Mouse (Mus musculus): ENCODE data around the gene Wnt3.

Gene Wnt3

GRCm38 (mm10) chr11:103772505-103773386, 1.2 kb upstream of the Wnt3 start:
- DNase-seq: no peak

GRCm38 (mm10) chr11:103774228-103774530, 229 bp downstream of the Wnt3 start:
- DNase-seq: no peak

GRCm38 (mm10) chr11:103780152-103780551, 6.2 kb downstream of the Wnt3 start:
- no peak for DNase-seq

- DNase-seq: no peak
Measured at GRCm38 (mm10) chr11:103789951-103790350, 16.0 kb downstream of the Wnt3 start.

- no peak for DNase-seq
Measured at GRCm38 (mm10) chr11:103801128-103801527, 27.2 kb downstream of the Wnt3 start.

GRCm38 (mm10) chr11:103804126-103804525, 30.2 kb downstream of the Wnt3 start:
- DNase-seq: no peak

- no peak for DNase-seq
Measured at GRCm38 (mm10) chr11:103804804-103805203, 30.9 kb downstream of the Wnt3 start.

GRCm38 (mm10) chr11:103807966-103808365, 34.0 kb downstream of the Wnt3 start:
- DNase-seq: no peak

- DNase-seq: no peak
Measured at GRCm38 (mm10) chr11:103808771-103809610, 35.0 kb downstream of the Wnt3 start.

- DNase-seq: no peak
Measured at GRCm38 (mm10) chr11:103809611-103810598, 36.0 kb downstream of the Wnt3 start.

- DNase-seq: no peak
Measured at GRCm38 (mm10) chr11:103810631-103811030, 36.7 kb downstream of the Wnt3 start.

- no peak for DNase-seq
Measured at GRCm38 (mm10) chr11:103811246-103811645, 37.3 kb downstream of the Wnt3 start.

GRCm38 (mm10) chr11:103814808-103815207, 40.9 kb downstream of the Wnt3 start:
- no peak for DNase-seq

- no peak for DNase-seq
Measured at GRCm38 (mm10) chr11:103815986-103816385, 42.0 kb downstream of the Wnt3 start.

- no peak for DNase-seq
Measured at GRCm38 (mm10) chr11:103816719-103817118, 42.8 kb downstream of the Wnt3 start.

- no peak for DNase-seq
Measured at GRCm38 (mm10) chr11:103827201-103827600, 53.3 kb downstream of the Wnt3 start.

GRCm38 (mm10) chr11:103828866-103829265, 54.9 kb downstream of the Wnt3 start:
- no peak for DNase-seq

- no peak for DNase-seq
Measured at GRCm38 (mm10) chr11:103829956-103830355, 56.0 kb downstream of the Wnt3 start.

- DNase-seq: no peak
Measured at GRCm38 (mm10) chr11:103830476-103830875, 56.5 kb downstream of the Wnt3 start.

- DNase-seq: no peak
Measured at GRCm38 (mm10) chr11:103831766-103832165, 57.8 kb downstream of the Wnt3 start.

GRCm38 (mm10) chr11:103832331-103832730, 58.4 kb downstream of the Wnt3 start:
- no peak for DNase-seq

GRCm38 (mm10) chr11:103838955-103839354, 65.0 kb downstream of the Wnt3 start:
- DNase-seq: no peak

- no peak for DNase-seq
Measured at GRCm38 (mm10) chr11:103840834-103841233, 66.9 kb downstream of the Wnt3 start.
